Mouse (Mus musculus): ENCODE measurements at regions not wholly inside any gene's neighbourhood (a gene's known extent, or its start where the extent isn't known, plus 50 kb on each side); places are given as distances from the start of the nearest gene placed in this dataset.

DNA sequence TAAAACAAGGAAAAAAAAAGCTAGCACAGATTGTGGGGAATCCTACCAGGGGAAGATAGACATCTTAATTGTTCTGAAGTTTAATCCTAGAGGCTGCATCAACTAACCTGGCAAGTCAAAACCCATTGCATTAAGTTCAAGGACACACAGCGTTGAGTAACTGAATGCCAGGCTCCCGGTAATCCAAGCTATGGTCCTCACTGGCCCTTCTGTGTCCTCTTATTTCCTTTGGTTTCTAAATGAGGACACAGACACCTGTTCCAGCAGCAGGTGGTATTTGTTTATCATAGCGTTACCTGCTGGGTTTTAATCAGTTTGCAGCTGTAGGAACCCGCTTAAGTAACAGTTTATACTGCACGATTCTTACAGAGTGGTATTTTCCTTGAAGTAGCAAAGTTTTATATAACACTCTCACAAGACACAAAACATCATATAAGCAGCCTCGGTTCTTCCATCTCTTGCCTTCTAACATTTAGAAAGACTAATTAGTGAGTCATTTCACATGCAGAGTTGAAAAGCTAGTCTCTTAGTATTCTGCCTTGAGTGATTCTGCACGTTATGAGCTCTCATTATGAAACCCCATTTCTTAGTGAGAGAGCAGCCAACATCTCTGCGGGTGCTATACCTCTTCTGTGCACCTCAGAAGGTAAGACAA is 1832.0 kb upstream of the Pcdh7 start:
- no peak overlapping the region for H3K9ac ChIP-seq (ENCODE audit: low read length)
- H3K4me2 ChIP-seq (ENCODE audit: low read length), result no peak overlapping the region
- H3K4me1 ChIP-seq (ENCODE audit: control insufficient read depth, insufficient read depth, low read length), result no peaks in the 10 kb centered on the region
- no peak overlapping the region for H3K27ac ChIP-seq (ENCODE audit: low read depth, low read length)
- no peaks in the 10 kb centered on the region for H3K27me3 ChIP-seq (replicated peaks; ENCODE audit: control insufficient read depth, insufficient read depth, low read length)
- no peaks in the 10 kb centered on the region for H3K36me3 ChIP-seq (ENCODE audit: control insufficient read depth, insufficient read depth, low read length)
- no peaks in the 10 kb centered on the region for H3K9me3 ChIP-seq (replicated peaks; ENCODE audit: control insufficient read depth, low read length)
- DNase-seq (ENCODE audit: low spot score), result no peak
- no peak overlapping the region for H3K4me3 ChIP-seq (ENCODE audit: low read depth, low read length)
- ATAC-seq, result no peak
- 37% methylated on average over 8 of the region's 8 CpGs for WGBS

DNA sequence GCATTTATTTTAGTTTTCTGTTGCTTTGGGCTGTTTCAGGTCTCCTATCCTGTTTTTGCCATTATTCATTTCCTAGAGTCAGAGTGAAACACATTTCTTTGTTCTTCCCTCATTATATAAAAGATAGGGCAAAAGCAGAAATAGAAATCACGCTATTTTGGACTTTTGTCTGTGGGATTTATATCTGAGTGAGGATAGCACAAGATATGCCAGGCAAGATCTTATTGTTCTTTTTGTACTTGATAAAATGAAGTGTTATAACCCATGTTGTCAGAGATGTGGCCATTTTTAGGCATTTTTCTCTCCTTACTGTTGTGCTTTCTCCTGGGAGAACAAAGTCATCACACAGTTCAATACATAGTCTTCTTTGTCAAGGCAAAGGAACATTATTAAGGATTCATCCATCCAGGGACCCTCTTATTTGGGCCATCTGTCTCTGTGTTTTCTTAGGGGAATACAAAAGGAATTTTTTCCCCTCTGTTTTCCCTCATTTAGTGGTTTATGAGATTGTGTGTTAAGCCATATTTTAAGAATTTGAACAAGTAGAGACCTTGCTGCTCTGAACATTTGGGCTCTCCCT is 1825.9 kb upstream of the Pcdh7 start:
- Histone ChIP-seq H3K27ac (ENCODE audit: low read depth, low read length) (no peak overlapping the region), H3K4me1 (ENCODE audit: control insufficient read depth, insufficient read depth, low read length) (no peaks in the 10 kb centered on the region), H3K36me3 (ENCODE audit: control insufficient read depth, insufficient read depth, low read length) (no peaks in the 10 kb centered on the region), H3K27me3 (replicated peaks; ENCODE audit: control insufficient read depth, insufficient read depth, low read length) (no peaks in the 10 kb centered on the region), H3K9ac (ENCODE audit: low read length) (no peak overlapping the region), H3K9me3 (replicated peaks; ENCODE audit: control insufficient read depth, low read length) (no peaks in the 10 kb centered on the region), H3K4me2 (ENCODE audit: low read length) (no peak overlapping the region), H3K4me3 (ENCODE audit: low read depth, low read length) (no peak overlapping the region)
- DNase-seq (ENCODE audit: low spot score) (no peak), ATAC-seq (no peak)
- 92% methylated on average over 1 of the region's 1 CpGs for WGBS

DNA sequence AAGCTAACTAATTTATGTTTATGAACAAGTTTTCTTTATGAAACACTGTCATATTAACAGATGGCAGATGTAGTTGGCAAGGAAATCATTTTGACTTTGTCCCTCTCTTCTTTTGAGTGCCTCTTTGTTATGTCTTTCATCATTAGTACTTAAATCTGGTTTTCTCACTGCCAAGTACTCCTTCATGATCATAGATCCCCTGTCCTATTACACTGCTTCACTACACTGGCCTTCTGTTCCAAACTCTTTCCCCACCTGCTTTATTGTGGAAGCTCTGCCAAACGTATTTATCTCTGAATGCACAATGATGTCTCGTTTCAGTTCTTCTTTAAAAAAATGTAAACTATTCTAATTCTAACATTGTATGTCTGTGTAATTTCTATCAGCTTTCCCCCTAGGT is 1776.3 kb upstream of the Pcdh7 start:
- Histone ChIP-seq H3K9me3 (replicated peaks; ENCODE audit: control insufficient read depth, low read length) (no peaks in the 10 kb centered on the region), H3K27ac (ENCODE audit: low read depth, low read length) (no peak overlapping the region), H3K4me3 (ENCODE audit: low read depth, low read length) (no peak overlapping the region), H3K27me3 (replicated peaks; ENCODE audit: control insufficient read depth, insufficient read depth, low read length) (no peaks in the 10 kb centered on the region), H3K36me3 (ENCODE audit: control insufficient read depth, insufficient read depth, low read length) (no peaks in the 10 kb centered on the region), H3K9ac (ENCODE audit: low read length) (no peak overlapping the region), H3K4me1 (ENCODE audit: control insufficient read depth, insufficient read depth, low read length) (no peaks in the 10 kb centered on the region), H3K4me2 (ENCODE audit: low read length) (no peak overlapping the region)
- ATAC-seq (peak; percentile 58; the same call in 1 of the 2 replicates), DNase-seq (ENCODE audit: low spot score) (peak; percentile 49)
- WGBS, result 54% methylated on average over 2 of the region's 2 CpGs

DNA sequence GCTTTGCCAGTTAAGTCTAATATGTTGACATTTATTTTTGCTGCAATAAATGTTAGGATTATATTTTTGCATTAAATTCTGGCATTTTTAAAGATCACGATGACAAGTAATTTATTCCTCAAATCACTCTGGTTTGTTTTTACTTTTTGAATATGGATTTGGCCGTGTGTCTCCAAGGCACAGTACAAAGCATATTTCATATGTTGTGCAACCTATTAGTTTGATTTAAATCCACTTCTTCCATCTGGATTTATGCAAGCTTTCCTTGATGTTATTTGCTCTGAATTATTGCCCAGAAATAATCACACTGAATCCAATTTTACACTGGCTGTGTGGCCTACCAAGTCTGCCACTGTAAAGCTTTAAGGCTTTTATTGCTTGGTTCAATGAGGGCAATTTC is 1741.3 kb upstream of the Pcdh7 start:
- no peaks in the 10 kb centered on the region for H3K9me3 ChIP-seq (replicated peaks; ENCODE audit: control insufficient read depth, low read length)
- H3K36me3 ChIP-seq (ENCODE audit: control insufficient read depth, insufficient read depth, low read length), result no peaks in the 10 kb centered on the region
- H3K9ac ChIP-seq (ENCODE audit: low read length), result no peak overlapping the region
- no peaks in the 10 kb centered on the region for H3K4me1 ChIP-seq (ENCODE audit: control insufficient read depth, insufficient read depth, low read length)
- no peaks in the 10 kb centered on the region for H3K27me3 ChIP-seq (replicated peaks; ENCODE audit: control insufficient read depth, insufficient read depth, low read length)
- no peak overlapping the region for H3K4me2 ChIP-seq (ENCODE audit: low read length)
- DNase-seq (ENCODE audit: low spot score) (peak; percentile 35), ATAC-seq (no peak)
- 85% methylated on average over 2 of the region's 2 CpGs for WGBS
- H3K27ac ChIP-seq (ENCODE audit: low read depth, low read length), result no peak overlapping the region
- no peak overlapping the region for H3K4me3 ChIP-seq (ENCODE audit: low read depth, low read length)

- no peak overlapping the region for H3K9ac ChIP-seq (ENCODE audit: low read length)
- no peak overlapping the region for H3K4me3 ChIP-seq (ENCODE audit: low read depth, low read length)
- H3K9me3 ChIP-seq (replicated peaks; ENCODE audit: control insufficient read depth, low read length), result no peaks in the 10 kb centered on the region
- H3K4me2 ChIP-seq (ENCODE audit: low read length), result no peak overlapping the region
- DNase-seq (ENCODE audit: low spot score) (peak; percentile 76), ATAC-seq (peak; percentile 81)
- WGBS, result 31% methylated on average over 3 of the region's 3 CpGs
- H3K27ac ChIP-seq (ENCODE audit: low read depth, low read length), result no peak overlapping the region
- H3K4me1 ChIP-seq (ENCODE audit: control insufficient read depth, insufficient read depth, low read length), result no peaks in the 10 kb centered on the region
- no peaks in the 10 kb centered on the region for H3K27me3 ChIP-seq (replicated peaks; ENCODE audit: control insufficient read depth, insufficient read depth, low read length)
- no peaks in the 10 kb centered on the region for H3K36me3 ChIP-seq (ENCODE audit: control insufficient read depth, insufficient read depth, low read length)
These were observed 1709.9 kb upstream of the Pcdh7 start for GRCm38 (mm10) chr5:56007861-56008260.

DNA sequence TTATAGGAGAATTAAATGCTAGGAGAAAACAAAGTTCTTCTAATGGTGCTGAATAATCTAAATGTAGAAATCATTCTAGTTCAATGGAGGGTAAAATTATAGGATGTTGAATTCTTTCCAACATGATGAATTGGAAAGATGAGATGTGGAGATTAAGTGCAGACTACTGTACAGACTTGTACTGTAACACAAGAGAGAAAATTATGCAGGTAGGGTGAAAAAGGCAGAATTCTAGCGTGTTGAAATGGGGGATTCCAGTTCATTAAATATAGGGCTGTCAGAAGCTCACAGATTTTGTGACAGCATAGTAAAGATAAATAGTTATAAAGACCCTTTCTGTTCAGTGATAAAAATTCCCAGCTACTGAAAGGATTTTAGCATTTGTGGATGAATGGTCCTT is 1697.3 kb upstream of the Pcdh7 start:
- no peak overlapping the region for H3K4me2 ChIP-seq (ENCODE audit: low read length)
- no peaks in the 10 kb centered on the region for H3K9me3 ChIP-seq (replicated peaks; ENCODE audit: control insufficient read depth, low read length)
- H3K4me3 ChIP-seq (ENCODE audit: low read depth, low read length), result no peak overlapping the region
- H3K9ac ChIP-seq (ENCODE audit: low read length), result no peak overlapping the region
- no peaks in the 10 kb centered on the region for H3K4me1 ChIP-seq (ENCODE audit: control insufficient read depth, insufficient read depth, low read length)
- 63% methylated on average over 1 of the region's 1 CpGs for WGBS
- H3K36me3 ChIP-seq (ENCODE audit: control insufficient read depth, insufficient read depth, low read length), result no peaks in the 10 kb centered on the region
- H3K27ac ChIP-seq (ENCODE audit: low read depth, low read length), result no peak overlapping the region
- no peak for ATAC-seq
- peak; percentile 7 for DNase-seq (ENCODE audit: low spot score)
- H3K27me3 ChIP-seq (replicated peaks; ENCODE audit: control insufficient read depth, insufficient read depth, low read length), result no peaks in the 10 kb centered on the region
